Mouse (Mus musculus) urinary bladder, postnatal 36 days (tissue): ENCODE data around the gene Olfr129.

ENCODE experiments used
- DNase-seq, 2 experiments: peaks; one replicate each; pipeline ENCODE4 v3.0.0; 2022; ENCODE audit warnings: low spot score in 2 of 2, mixed read lengths in 1 of 2

Olfr129 gene

DNA sequence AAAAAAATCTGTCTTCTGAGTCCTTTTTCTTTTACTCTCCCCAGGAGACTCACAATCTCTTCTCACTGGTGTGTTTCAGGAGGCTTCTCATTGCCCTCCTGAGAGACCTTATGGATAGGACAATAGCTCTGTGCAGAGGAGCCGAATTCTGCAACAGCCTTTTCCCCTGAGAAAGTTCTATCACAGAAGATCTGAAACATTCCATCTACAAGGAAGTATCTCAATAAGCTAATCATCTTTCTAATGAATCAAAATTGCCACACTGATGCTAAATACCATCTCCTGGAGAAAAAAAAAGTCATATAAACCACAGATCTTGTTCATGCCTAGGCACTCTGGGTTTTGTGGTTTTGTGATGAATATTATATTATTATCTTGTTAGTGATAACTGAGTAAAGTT lies at the start of gene Olfr129:
Gene Olfr129, minus strand, starts transcription at position 101 of the 400 bp plus-strand sequence.
- DNase-seq, result no peak

DNA sequence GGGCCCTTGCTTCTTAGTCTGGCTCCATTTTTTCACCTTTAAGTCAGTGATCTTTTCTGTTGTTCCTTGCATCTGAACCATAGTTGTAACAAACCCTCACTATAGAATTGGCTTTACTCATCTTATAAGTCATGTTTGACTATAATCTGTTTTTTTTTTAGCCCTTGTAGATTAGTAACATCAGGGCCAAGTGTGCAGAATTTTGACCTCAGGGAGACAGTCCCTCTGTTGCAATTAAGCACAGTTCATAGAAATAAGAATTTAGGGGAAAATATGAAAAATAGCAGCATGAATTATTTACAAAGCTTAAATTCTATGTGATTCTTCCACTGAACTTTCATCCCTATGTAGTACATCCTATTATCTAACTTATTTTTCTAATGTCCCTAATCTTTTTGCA lies 28.7 kb upstream of the Olfr129 start, which contains the start of gene Olfr131:
Gene Olfr131, minus strand, starts transcription at position 101 of the 400 bp plus-strand sequence.
- no peak for DNase-seq

DNA sequence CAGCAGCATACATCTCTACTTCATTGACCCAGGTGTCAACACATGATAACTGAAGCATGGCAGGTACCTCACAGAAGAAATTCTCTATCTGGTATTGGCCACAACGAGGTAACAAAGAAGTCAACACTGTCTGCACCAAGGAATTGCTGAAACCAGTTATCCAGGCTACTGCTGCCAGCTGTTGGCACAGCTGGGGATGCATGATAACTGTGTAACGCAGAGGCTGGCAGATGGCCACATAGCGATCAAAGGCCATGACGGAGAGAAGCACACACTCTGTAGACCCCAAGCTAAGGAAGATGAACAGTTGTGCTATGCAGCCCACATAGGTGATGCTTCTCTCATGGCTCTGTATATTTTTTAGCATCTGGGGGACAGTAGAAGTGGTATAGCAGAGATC lies 22.5 kb upstream of the Olfr129 start:
- DNase-seq, result no peak

DNA sequence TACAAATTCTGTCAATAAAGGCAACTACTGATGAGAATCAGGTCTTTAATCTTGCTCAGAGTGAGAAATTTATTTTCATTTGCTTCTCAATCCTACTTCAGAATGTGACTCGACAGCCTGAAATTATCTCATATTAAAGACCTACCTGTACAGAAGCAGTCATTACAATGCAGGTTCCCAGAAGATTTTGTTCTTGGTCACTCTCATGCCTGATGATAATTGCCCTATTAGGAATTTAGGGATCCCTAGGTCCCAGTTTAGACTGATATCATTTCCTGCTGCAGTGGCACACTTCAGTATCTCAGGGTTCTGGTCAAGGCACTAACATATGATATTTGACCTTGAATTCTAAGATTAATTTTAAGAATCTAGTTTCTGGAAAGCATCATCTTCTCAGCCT lies 3.7 kb upstream of the Olfr129 start, which contains the start of gene Olfr130:
Gene Olfr130, plus strand, starts transcription at position 301 of the 400 bp plus-strand sequence.
- DNase-seq, result no peak

DNA sequence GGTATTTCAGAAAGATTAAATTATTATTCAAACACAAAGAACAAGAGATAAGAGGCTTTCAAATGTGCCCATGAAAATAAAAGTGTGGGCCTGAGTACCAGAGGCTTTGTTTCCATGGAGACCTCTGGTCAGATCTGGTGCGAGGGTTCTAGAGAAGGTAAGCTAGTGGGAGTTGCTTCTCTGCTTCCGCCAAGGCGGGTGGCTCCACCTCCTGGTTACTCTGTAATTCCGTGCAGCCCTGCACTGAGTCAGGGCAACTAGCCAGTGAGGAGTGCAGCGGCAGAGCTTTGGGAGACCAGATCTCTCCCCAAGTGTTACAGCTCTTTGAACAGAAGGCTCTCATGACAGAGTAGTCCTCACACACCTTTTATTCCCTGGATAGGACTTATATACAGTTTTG lies 33.6 kb downstream of the Olfr129 start:
- no peak for DNase-seq

DNA sequence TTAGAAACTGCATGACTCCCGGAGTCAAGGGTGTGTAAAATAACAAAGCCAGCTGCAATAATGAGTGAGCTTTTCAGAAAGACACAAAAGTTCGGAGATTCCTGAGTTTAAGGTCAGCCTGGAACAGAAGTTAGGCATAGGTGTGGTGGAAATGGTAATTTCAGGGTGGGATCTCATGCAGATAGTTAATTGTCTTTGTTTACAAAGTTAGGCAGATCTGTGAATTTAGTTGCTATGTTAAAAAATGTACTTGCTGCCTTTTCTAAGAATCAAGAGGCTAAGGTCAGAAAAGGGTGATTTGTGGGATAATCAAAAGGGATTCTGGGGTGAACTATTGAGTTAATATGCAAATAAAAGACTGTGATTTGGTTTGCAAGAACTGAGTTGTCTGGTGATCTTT lies 43.5 kb downstream of the Olfr129 start:
- no peak for DNase-seq

DNA sequence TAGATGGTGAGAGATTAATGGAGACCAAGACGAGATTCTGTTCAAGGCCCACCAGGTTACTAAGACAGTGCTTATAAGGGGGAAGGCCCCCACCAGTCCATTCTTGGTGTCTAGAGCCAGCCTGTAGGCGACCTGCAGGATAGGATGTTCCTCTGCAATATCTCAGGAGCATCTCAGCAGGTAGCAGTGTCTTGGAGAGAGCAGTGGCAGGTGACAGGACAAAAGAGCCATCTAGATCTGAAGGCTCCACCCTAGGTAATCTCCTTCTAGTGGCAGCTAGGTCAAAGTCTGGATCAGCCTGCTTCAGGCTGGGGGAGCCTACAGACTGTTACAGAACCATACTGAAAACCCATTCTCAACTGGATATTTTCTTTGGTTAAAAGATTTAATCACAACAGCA lies 54.9 kb downstream of the Olfr129 start:
- no peak for DNase-seq
